Mouse (Mus musculus) kidney, postnatal 36 days (tissue): ENCODE results near the gene Iqck.

Experiments used
- DNase-seq, 2 experiments: peaks; one replicate each; pipeline ENCODE4 v3.0.0; 2021 to 2022; ENCODE audit warnings: mixed read lengths in 2 of 2

Gene Iqck

GRCm38 (mm10) chr7:118954968-118955367, 99.4 kb downstream of the Iqck start:
- no peak for DNase-seq

GRCm38 (mm10) chr7:118956616-118957246, 101.2 kb downstream of the Iqck start:
- no peak for DNase-seq

- no peak for DNase-seq
These were observed 103.7 kb downstream of the Iqck start for GRCm38 (mm10) chr7:118959209-118959608.

GRCm38 (mm10) chr7:118964777-118965176, 109.2 kb downstream of the Iqck start:
- no peak for DNase-seq

GRCm38 (mm10) chr7:118965198-118965597, 109.6 kb downstream of the Iqck start:
- DNase-seq, result no peak

GRCm38 (mm10) chr7:118968870-118969269, 113.3 kb downstream of the Iqck start:
- no peak for DNase-seq

GRCm38 (mm10) chr7:118971499-118971898, 115.9 kb downstream of the Iqck start:
- no peak for DNase-seq

- DNase-seq, result no peak
These were observed 116.8 kb downstream of the Iqck start for GRCm38 (mm10) chr7:118972306-118972705.

GRCm38 (mm10) chr7:118973377-118973776, 117.8 kb downstream of the Iqck start:
- DNase-seq, result no peak

- DNase-seq, result no peak
These were observed 120.3 kb downstream of the Iqck start for GRCm38 (mm10) chr7:118975837-118976236.

- peak in 1 of 2 experiments; percentile 19 for DNase-seq
These were observed 121.0 kb downstream of the Iqck start for GRCm38 (mm10) chr7:118976414-118977166.

GRCm38 (mm10) chr7:118977167-118977543, 121.6 kb downstream of the Iqck start:
- DNase-seq, result no peak

- DNase-seq, result no peak
These were observed 123.6 kb downstream of the Iqck start for GRCm38 (mm10) chr7:118979121-118979520.

GRCm38 (mm10) chr7:118979708-118980107, 124.2 kb downstream of the Iqck start:
- DNase-seq, result no peak

- peak; percentile 57 to 58 for DNase-seq
These were observed 125.8 kb downstream of the Iqck start for GRCm38 (mm10) chr7:118981346-118981745.

GRCm38 (mm10) chr7:118981831-118982230, 126.3 kb downstream of the Iqck start:
- DNase-seq, result no peak

- no peak for DNase-seq
These were observed 127.0 kb downstream of the Iqck start for GRCm38 (mm10) chr7:118982586-118982985.

- DNase-seq, result peak; percentile 48 to 79
These were observed 128.4 kb downstream of the Iqck start for GRCm38 (mm10) chr7:118983961-118984360.

GRCm38 (mm10) chr7:118985786-118986185, 130.2 kb downstream of the Iqck start:
- DNase-seq, result no peak

GRCm38 (mm10) chr7:118986369-118986768, 130.8 kb downstream of the Iqck start:
- no peak for DNase-seq

GRCm38 (mm10) chr7:118989275-118989856, 133.8 kb downstream of the Iqck start:
- DNase-seq, result no peak

GRCm38 (mm10) chr7:118990282-118990681, 134.7 kb downstream of the Iqck start:
- no peak for DNase-seq

- DNase-seq, result no peak
These were observed 135.9 kb downstream of the Iqck start for GRCm38 (mm10) chr7:118991341-118991884.

- no peak for DNase-seq
These were observed 136.6 kb downstream of the Iqck start for GRCm38 (mm10) chr7:118992080-118992560.
